Mouse (Mus musculus): ENCODE measurements around the gene Dscaml1.
A peak's percentile ranks its signal among the peaks of the same experiment; 100 is the strongest.

The Dscaml1 gene

GRCm38 (mm10) chr9:45570346-45570745 lies 143.9 kb downstream of the Dscaml1 start:
- no peak for DNase-seq (ENCODE audit: extremely low read depth, low read depth)

- DNase-seq (ENCODE audit: extremely low read depth, low read depth): no peak
These were observed 146.5 kb downstream of the Dscaml1 start for GRCm38 (mm10) chr9:45572787-45573492.

- DNase-seq (ENCODE audit: extremely low read depth, low read depth): no peak
These were observed 147.0 kb downstream of the Dscaml1 start for GRCm38 (mm10) chr9:45573493-45573815.

- no peak for DNase-seq (ENCODE audit: extremely low read depth, low read depth)
These were observed 147.6 kb downstream of the Dscaml1 start for GRCm38 (mm10) chr9:45574021-45574420.

- DNase-seq (ENCODE audit: extremely low read depth, low read depth): no peak
These were observed 153.8 kb downstream of the Dscaml1 start for GRCm38 (mm10) chr9:45580069-45580795.

- DNase-seq (ENCODE audit: extremely low read depth, low read depth): no peak
These were observed 160.0 kb downstream of the Dscaml1 start for GRCm38 (mm10) chr9:45586475-45586874.

- no peak for DNase-seq (ENCODE audit: extremely low read depth, low read depth)
These were observed 161.3 kb downstream of the Dscaml1 start for GRCm38 (mm10) chr9:45587704-45588103.

GRCm38 (mm10) chr9:45589867-45590266 lies 163.4 kb downstream of the Dscaml1 start:
- peak; percentile 18 for DNase-seq (ENCODE audit: extremely low read depth, low read depth)

GRCm38 (mm10) chr9:45591061-45591460 lies 164.6 kb downstream of the Dscaml1 start:
- DNase-seq (ENCODE audit: extremely low read depth, low read depth): no peak

- no peak for DNase-seq (ENCODE audit: extremely low read depth, low read depth)
These were observed 165.9 kb downstream of the Dscaml1 start for GRCm38 (mm10) chr9:45592374-45592773.

- no peak for DNase-seq (ENCODE audit: extremely low read depth, low read depth)
These were observed 171.7 kb downstream of the Dscaml1 start for GRCm38 (mm10) chr9:45598117-45598516.

- no peak for DNase-seq (ENCODE audit: extremely low read depth, low read depth)
These were observed 172.9 kb downstream of the Dscaml1 start for GRCm38 (mm10) chr9:45599377-45599776.

- DNase-seq (ENCODE audit: extremely low read depth, low read depth): no peak
These were observed 180.9 kb downstream of the Dscaml1 start for GRCm38 (mm10) chr9:45607337-45607736.

- DNase-seq (ENCODE audit: extremely low read depth, low read depth): no peak
These were observed 181.9 kb downstream of the Dscaml1 start for GRCm38 (mm10) chr9:45608097-45609031.

GRCm38 (mm10) chr9:45610336-45611060 lies 184.1 kb downstream of the Dscaml1 start:
- no peak for DNase-seq (ENCODE audit: extremely low read depth, low read depth)

- DNase-seq (ENCODE audit: extremely low read depth, low read depth): no peak
These were observed 188.2 kb downstream of the Dscaml1 start for GRCm38 (mm10) chr9:45614616-45615015.

- no peak for DNase-seq (ENCODE audit: extremely low read depth, low read depth)
These were observed 191.5 kb downstream of the Dscaml1 start for GRCm38 (mm10) chr9:45617889-45618288.

- DNase-seq (ENCODE audit: extremely low read depth, low read depth): no peak
These were observed 192.0 kb downstream of the Dscaml1 start for GRCm38 (mm10) chr9:45618443-45618842.

GRCm38 (mm10) chr9:45620049-45620448 lies 193.6 kb downstream of the Dscaml1 start:
- no peak for DNase-seq (ENCODE audit: extremely low read depth, low read depth)

- DNase-seq (ENCODE audit: extremely low read depth, low read depth): no peak
These were observed 194.5 kb downstream of the Dscaml1 start for GRCm38 (mm10) chr9:45620920-45621319.

GRCm38 (mm10) chr9:45625889-45626446 lies 199.5 kb downstream of the Dscaml1 start:
- no peak for DNase-seq (ENCODE audit: extremely low read depth, low read depth)

Measured in MEL-GATA-1-ER (cell line).